Mouse (Mus musculus) forebrain, embryonic 14.5 days (tissue): ENCODE measurements around the gene Kcnip4. TPM values are rescaled to one million over a fixed set of nuclear protein-coding genes. Genes with fewer than 3 reads are reported as not detected.

Source experiments
- ATAC-seq: fragments of 200-750 bp; cut with Nextera tagmentation; 2 replicates; pipeline ENCODE4 v1.8.0; 2017; ENCODE audit warnings: mild to moderate bottlenecking, moderate library complexity
- DNase-seq: peaks from one replicate; pipeline ENCODE4 v3.0.0-alpha.2; 2015; ENCODE audit warnings: low spot score
- H3K27ac ChIP-seq: fragments of 300-500 bp; sonication (generic); 2 replicates; pipeline ENCODE4 v1.5.1; 2014; ENCODE audit warnings: low read depth, mild to moderate bottlenecking, control low read depth, low read length, moderate library complexity
- H3K27me3 ChIP-seq: fragments of 300-500 bp; sonication (generic); replicated peaks from 2 replicates; pipeline ENCODE4 v1.6.1; 2014; ENCODE audit warnings: low read length, control low read depth, mixed read lengths; ENCODE audit not compliant: control insufficient read depth, insufficient read depth
- H3K36me3 ChIP-seq: fragments of 300-500 bp; sonication (generic); 2 replicates; pipeline ENCODE4 v1.6.1; 2014; ENCODE audit warnings: low read length, control low read depth; ENCODE audit not compliant: control insufficient read depth, insufficient read depth
- H3K4me1 ChIP-seq: fragments of 300-500 bp; sonication (generic); 2 replicates; pipeline ENCODE4 v1.6.1; 2014; ENCODE audit warnings: antibody characterized with exemption, low read length, control low read depth; ENCODE audit not compliant: control insufficient read depth, insufficient read depth
- H3K4me2 ChIP-seq: fragments of 300-500 bp; sonication (generic); 2 replicates; pipeline ENCODE4 v1.6.1; 2014; ENCODE audit warnings: mild to moderate bottlenecking, control low read depth, low read length
- H3K4me3 ChIP-seq: fragments of 300-500 bp; sonication (generic); 2 replicates; pipeline ENCODE4 v1.5.1; 2014; ENCODE audit warnings: low read depth, low read length, control low read depth
- H3K9ac ChIP-seq: fragments of 300-500 bp; sonication (generic); 2 replicates; pipeline ENCODE4 v1.6.1; 2014; ENCODE audit warnings: mild to moderate bottlenecking, low read length, control low read depth, moderate library complexity
- H3K9me3 ChIP-seq: fragments of 300-500 bp; sonication (generic); replicated peaks from 2 replicates; pipeline ENCODE4 v1.6.1; 2016; ENCODE audit warnings: low read length, control low read depth, mixed read lengths; ENCODE audit not compliant: control insufficient read depth
- WGBS: fragments of 180-500 bp; shearing (Covaris S2); extraction: QIAGEN DNeasy Blood & Tissue Kit; methylation state at CpG from one replicate; pipeline ENCODE4 v1.1.7; 2014; 5-methylcytosine and 5-hydroxymethylcytosine counted together
- polyA plus RNA-seq: library from polyadenylated mRNA; unstranded; fragments of >200 nt; fragmentation: Nextera tagmentation; extraction: Ambion mirVana; gene quantifications from 2 replicates; pipeline ENCODE4 v1.2.1, GENCODE M21; 2014

Kcnip4 gene
- polyA plus RNA-seq, 1 experiment from 2014 or later, result 8.0 TPM

DNA sequence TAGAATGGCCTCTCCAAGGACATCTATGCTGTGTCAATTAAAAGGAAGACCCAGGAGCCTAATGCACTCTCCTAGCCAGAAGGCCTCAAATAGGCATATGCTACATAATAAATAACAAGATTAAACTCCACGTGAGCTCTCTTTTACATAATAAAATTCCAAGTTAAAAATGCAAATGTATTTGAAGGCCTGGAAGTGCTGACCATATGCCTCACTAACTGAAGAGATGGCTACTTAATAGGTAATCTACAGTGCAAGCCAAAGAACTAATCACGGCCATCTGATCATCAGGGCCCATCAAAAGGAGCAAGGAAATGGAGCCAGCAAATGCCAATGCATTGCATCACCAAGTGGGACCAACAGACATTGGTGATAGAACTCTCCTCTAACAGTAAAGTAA lies 277.6 kb downstream of the Kcnip4 start:
- DNase-seq, result no peak
- WGBS, result 75% methylated on average over 2 of the region's 2 CpGs
- no peaks in the 10 kb centered on the region for H3K4me1 ChIP-seq

DNA sequence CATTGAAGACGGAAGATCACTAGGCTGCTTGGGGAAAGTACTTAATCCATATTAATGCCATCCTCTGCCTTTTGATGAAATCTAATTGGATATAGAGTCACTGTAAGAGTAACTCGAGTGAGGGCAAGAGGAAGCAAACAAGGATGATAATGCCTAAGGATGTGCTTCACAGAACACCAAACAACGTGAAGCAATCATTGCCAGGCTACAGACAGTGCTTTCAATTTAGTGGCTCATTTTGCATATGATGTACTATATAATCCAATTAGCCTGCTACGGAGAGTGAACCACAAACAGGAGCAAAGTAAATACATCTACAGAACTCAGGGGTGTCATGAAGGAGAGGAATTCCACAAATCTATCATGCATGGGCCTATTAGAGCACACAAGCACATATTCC lies 280.3 kb downstream of the Kcnip4 start:
- H3K36me3 ChIP-seq, result no peaks in the 10 kb centered on the region
- no peak overlapping the region for H3K4me3 ChIP-seq
- H3K4me1 ChIP-seq, result no peaks in the 10 kb centered on the region
- no peak overlapping the region for H3K27ac ChIP-seq
- ATAC-seq (no peak), DNase-seq (no peak)
- H3K27me3 ChIP-seq, result no peaks in the 10 kb centered on the region
- no peak overlapping the region for H3K4me2 ChIP-seq
- WGBS, result 74% methylated on average over 4 of the region's 4 CpGs
- no peaks in the 10 kb centered on the region for H3K9me3 ChIP-seq
- no peak overlapping the region for H3K9ac ChIP-seq

More for the DNA sequence above, 277.6 kb downstream of the Kcnip4 start:
- Histone ChIP-seq H3K9me3 (no peaks in the 10 kb centered on the region), H3K4me3 (no peak overlapping the region), H3K9ac (no peak overlapping the region), H3K36me3 (no peaks in the 10 kb centered on the region), H3K27me3 (no peaks in the 10 kb centered on the region), H3K4me2 (no peak overlapping the region), H3K27ac (no peak overlapping the region)
- ATAC-seq, result no peak

DNA sequence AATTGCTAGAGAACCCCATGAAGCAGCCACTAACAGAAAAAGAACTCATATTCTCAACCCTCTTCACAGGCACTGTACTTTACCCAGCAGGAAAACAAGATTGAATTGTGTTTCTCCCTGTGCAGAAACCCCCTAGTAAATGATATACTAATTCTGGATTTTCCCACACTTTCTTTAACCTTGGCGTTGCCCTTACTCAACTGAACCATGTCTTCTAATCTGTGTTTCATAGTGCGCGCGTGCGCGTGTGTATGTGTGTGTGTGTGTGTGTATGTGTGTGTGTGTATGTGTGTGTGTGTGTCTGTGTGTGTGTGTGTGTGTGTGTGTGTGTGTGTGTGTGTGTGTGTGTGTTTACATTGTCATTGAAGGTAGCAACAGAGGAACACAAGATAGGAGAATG lies 283.0 kb downstream of the Kcnip4 start:
- no peak overlapping the region for H3K4me2 ChIP-seq
- H3K27ac ChIP-seq, result no peak overlapping the region
- 96% methylated on average over 6 of the region's 6 CpGs for WGBS
- no peaks in the 10 kb centered on the region for H3K9me3 ChIP-seq
- H3K4me3 ChIP-seq, result no peak overlapping the region
- no peak for DNase-seq
- no peak for ATAC-seq
- H3K36me3 ChIP-seq, result no peaks in the 10 kb centered on the region
- H3K27me3 ChIP-seq, result no peaks in the 10 kb centered on the region
- H3K9ac ChIP-seq, result no peak overlapping the region
- H3K4me1 ChIP-seq, result no peaks in the 10 kb centered on the region

DNA sequence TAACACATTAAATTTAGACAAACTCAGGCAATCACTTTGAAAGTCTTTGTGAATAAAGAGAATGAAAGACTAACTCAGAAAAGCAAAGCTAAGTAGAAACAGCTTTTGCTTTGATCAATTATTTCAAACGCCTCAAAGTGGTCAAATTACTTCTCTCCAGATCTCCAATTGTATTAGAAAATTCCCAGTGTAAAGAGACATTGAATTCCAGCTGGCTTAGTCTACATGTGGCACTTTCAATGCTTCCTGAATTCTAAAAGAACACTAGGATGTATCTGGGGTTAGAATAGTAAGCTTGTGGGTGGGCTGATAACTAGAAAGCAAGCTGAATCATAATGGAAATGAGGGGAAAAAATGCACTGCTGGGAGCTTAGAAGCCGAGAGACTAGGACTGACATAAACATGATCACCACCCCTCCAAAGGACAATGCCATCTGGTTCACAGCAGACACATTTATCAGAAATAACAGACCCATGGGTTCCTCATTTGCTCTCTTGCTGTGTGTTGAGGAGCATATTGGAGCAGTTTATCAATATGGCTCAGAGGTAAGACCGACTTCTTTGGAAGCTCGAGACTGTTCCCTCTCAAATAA lies 323.4 kb downstream of the Kcnip4 start:
- ATAC-seq (no peak), DNase-seq (peak; percentile 11)
- no peaks in the 10 kb centered on the region for H3K4me1 ChIP-seq
- H3K4me2 ChIP-seq, result no peak overlapping the region
- no peaks in the 10 kb centered on the region for H3K36me3 ChIP-seq
- no peak overlapping the region for H3K4me3 ChIP-seq
- no peak overlapping the region for H3K9ac ChIP-seq
- H3K27me3 ChIP-seq, result no peaks in the 10 kb centered on the region
- WGBS, result 38% methylated on average over 4 of the region's 4 CpGs
- no peaks in the 10 kb centered on the region for H3K9me3 ChIP-seq
- no peak overlapping the region for H3K27ac ChIP-seq

DNA sequence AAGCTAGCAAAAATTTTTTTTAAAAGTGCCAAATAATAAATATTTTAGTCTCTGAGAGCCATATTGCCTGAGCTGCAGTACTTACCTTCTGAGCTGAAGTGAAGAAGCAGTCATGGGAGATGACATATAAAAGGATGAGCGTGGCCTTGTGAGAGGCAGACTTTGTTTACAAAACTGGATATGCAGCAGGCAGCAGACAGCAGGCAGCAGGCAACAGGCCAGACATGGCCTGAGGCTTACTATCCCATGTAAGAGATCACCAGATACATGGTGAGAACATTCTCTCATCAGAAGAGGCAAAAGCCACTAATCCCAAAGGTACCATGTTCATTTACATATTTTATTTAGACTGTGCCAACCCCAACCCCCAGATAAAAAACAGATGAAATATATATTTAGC lies 336.5 kb downstream of the Kcnip4 start:
- no peak for ATAC-seq
- DNase-seq, result no peak
- no peak overlapping the region for H3K4me2 ChIP-seq
- WGBS, result 86% methylated on average over 1 of the region's 1 CpGs
- no peak overlapping the region for H3K27ac ChIP-seq
- no peak overlapping the region for H3K4me3 ChIP-seq
- no peaks in the 10 kb centered on the region for H3K36me3 ChIP-seq
- H3K9ac ChIP-seq, result no peak overlapping the region
- no peaks in the 10 kb centered on the region for H3K4me1 ChIP-seq
- H3K27me3 ChIP-seq, result no peaks in the 10 kb centered on the region
- no peaks in the 10 kb centered on the region for H3K9me3 ChIP-seq

DNA sequence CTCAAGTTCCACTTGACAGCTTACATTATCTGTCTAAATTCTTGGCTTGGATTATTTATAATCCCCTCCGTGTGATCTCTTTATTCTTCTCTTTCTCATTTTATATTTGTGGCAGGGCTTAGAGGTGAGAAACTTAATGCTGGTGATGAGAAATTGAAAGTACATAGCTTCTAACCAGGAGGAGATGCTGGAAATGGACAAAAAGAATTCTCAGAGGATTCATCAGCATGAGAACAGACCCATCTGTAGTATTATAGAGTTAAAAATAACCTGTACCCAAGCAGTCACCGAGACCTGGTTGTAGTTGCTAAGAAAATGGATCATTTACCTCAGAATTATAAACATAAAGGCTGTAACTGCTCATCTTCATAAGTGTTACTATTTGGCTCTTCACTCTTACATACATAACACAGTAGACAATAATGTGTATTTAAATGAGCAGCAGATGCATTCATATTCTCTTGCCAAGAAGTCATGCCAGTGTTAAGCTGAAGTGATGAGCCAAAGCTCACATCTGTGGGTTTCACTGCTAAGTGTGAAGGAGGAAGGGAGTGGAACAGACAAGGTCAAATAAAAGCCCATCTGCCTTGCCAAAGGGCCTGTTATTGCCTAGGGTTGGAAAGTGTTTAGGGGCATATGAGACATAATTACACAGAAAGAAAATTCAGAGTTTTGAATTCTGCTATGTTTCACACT lies 374.4 kb downstream of the Kcnip4 start:
- no peak overlapping the region for H3K4me3 ChIP-seq
- 59% methylated on average over 2 of the region's 2 CpGs for WGBS
- H3K4me1 ChIP-seq, result no peaks in the 10 kb centered on the region
- ATAC-seq (peak; percentile 92), DNase-seq (peak; percentile 81)
- H3K4me2 ChIP-seq, result no peak overlapping the region
- no peaks in the 10 kb centered on the region for H3K36me3 ChIP-seq
- H3K9ac ChIP-seq, result no peak overlapping the region
- no peak overlapping the region for H3K27ac ChIP-seq
- no peaks in the 10 kb centered on the region for H3K27me3 ChIP-seq
- no peaks in the 10 kb centered on the region for H3K9me3 ChIP-seq

- DNase-seq (peak; percentile 66), ATAC-seq (peak; percentile 66; the same call in 1 of the 2 replicates)
- no peaks in the 10 kb centered on the region for H3K9me3 ChIP-seq
- H3K36me3 ChIP-seq, result no peaks in the 10 kb centered on the region
- H3K27ac ChIP-seq, result no peak overlapping the region
- H3K9ac ChIP-seq, result no peak overlapping the region
- H3K4me1 ChIP-seq, result no peaks in the 10 kb centered on the region
- WGBS, result 73% methylated on average over 2 of the region's 2 CpGs
- no peak overlapping the region for H3K4me3 ChIP-seq
- no peaks in the 10 kb centered on the region for H3K27me3 ChIP-seq
- H3K4me2 ChIP-seq, result no peak overlapping the region
These were observed 375.0 kb downstream of the Kcnip4 start for GRCm38 (mm10) chr5:49149684-49150083.

DNA sequence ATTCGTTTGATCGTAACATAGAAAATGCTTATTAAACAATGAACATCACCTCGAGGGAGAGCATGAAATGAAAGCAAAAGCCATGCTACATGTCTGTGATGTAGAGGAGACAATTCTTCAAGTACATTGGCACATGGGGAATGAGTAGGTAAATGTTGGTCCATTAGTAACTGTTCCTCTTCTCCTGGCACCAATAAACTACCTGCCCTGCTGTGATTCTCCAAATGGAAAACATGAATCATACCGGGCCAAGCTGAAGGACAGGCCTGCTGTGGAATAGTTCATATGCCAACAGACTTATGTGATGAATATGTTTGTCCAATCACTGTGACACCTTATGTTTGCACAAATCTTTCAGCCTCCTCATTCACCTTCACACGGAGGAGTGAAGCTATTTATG lies 429.3 kb downstream of the Kcnip4 start:
- ATAC-seq, result no peak
- H3K27me3 ChIP-seq, result no peaks in the 10 kb centered on the region
- no peak overlapping the region for H3K4me2 ChIP-seq
- WGBS, result 71% methylated on average over 5 of the region's 5 CpGs
- H3K9ac ChIP-seq, result no peak overlapping the region
- no peak for DNase-seq
- no peak overlapping the region for H3K4me3 ChIP-seq
- no peaks in the 10 kb centered on the region for H3K9me3 ChIP-seq
- no peak overlapping the region for H3K27ac ChIP-seq
- H3K36me3 ChIP-seq, result no peaks in the 10 kb centered on the region
- H3K4me1 ChIP-seq, result no peaks in the 10 kb centered on the region

DNA sequence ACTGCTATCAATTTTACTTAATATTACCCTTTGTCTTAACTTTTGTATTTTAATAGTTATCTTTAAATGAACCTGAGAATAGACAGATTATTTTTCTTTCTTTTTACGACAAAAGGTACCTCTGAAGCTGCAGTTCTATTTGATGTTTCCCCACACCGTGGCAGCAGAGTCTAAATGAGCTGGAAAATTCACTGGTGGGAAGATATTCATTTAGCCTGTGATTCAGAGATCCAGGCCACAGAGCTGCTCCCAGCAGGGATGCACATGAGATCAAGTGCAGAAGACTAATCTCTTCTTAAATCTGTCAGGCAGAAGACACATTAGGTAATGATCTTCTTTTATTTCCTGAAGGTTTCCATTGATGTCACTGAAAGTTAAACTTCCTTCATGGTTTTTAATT lies 429.8 kb downstream of the Kcnip4 start:
- Histone ChIP-seq H3K27me3 (no peaks in the 10 kb centered on the region), H3K4me2 (no peak overlapping the region), H3K4me3 (no peak overlapping the region), H3K4me1 (no peaks in the 10 kb centered on the region), H3K9me3 (no peaks in the 10 kb centered on the region), H3K9ac (no peak overlapping the region), H3K36me3 (no peaks in the 10 kb centered on the region), H3K27ac (no peak overlapping the region)
- DNase-seq (peak; percentile 41), ATAC-seq (no peak; the same call in 1 of the 2 replicates)
- WGBS, result 32% methylated on average over 2 of the region's 2 CpGs
